Mouse (Mus musculus): Measurements from ENCODE around the gene Mrpl46.
A peak's percentile ranks its signal among the peaks of the same experiment; 100 is the strongest.

Gene Mrpl46

GRCm38 (mm10) chr7:78767929-78768531 is 15.3 kb downstream of the Mrpl46 start:
- DNase-seq (ENCODE audit: low spot score in 2 of 2): no peak

DNA sequence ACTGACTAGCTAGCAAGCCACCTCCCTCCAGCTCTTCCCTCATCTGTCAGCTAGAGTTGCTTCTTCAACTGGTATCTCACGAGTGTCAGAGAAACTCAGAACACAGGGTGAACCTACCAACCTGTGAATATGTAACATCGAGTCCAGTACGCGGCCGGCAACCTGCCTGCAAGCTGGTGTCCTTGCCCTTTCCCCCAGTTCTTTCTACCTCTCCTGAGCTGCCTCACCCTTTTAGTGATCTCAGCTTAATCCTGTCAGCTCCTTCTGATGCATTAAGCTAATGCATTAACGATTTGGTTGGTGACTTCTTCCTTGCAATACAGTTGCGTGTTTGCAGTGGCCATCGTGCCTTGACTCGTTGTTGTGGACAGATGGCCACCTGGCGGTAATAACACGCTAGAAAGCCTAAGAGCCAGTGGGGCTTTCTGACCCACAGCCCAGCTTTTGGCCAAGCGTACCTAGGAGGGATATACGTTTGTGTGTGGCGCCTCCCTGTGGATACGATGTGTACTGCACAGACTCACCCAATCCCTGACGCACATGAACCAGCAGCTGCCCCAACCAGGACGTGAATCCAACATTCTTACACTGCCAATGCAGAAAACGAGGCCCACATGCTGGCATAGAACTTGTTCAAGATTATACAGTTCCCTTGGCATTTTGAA is 17.2 kb downstream of the Mrpl46 start:
- peak; percentile 11 to 39 for DNase-seq (ENCODE audit: low spot score in 2 of 2)

DNA sequence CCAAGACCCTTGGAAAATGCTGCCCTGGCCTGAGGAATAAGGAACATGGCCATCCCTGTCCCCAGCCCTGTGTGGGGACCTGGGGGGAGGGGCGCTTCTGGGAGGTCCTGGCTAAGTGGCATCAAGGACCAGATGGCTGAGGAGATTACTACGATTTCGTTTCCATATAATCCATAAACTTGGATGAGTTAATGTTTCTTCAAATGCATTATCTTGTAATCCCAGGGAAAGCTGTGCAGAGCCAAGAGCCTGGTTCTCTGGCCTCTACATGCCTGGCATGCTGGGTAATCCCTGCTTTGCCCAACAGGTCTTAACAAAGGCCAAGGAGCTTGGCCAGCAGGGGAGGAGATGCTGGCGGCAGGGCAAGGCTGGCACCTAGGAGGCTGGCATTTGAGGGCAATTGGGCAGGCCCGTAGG is 18.1 kb downstream of the Mrpl46 start:
- no peak for DNase-seq (ENCODE audit: low spot score in 2 of 2)

DNA sequence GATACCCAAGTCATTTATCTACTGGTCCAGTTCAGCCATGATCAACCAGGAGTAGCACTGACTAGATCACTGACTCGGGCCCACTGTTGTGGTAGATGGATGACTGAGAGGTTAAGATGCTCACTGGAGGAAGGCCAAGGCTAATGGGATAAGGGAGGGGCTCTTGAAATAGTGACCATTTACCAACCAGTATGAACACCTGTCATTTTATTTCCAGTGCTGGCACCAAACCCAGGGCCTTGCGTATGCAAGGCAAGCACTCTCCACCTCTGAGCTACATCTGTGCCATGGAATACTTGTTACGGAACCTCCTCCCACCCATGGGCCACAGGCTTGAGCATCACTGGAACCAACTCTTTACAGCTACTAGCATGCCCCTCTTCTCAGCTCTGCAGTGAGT is 19.5 kb downstream of the Mrpl46 start:
- DNase-seq (ENCODE audit: low spot score in 2 of 2): no peak

GRCm38 (mm10) chr7:78754458-78755000 is 28.8 kb downstream of the Mrpl46 start:
- no peak for DNase-seq (ENCODE audit: low spot score in 2 of 2)

GRCm38 (mm10) chr7:78753752-78754457 is 29.4 kb downstream of the Mrpl46 start:
- no peak for DNase-seq (ENCODE audit: low spot score in 2 of 2)

GRCm38 (mm10) chr7:78752961-78753360 is 30.4 kb downstream of the Mrpl46 start:
- no peak for DNase-seq (ENCODE audit: low spot score in 2 of 2)

DNA sequence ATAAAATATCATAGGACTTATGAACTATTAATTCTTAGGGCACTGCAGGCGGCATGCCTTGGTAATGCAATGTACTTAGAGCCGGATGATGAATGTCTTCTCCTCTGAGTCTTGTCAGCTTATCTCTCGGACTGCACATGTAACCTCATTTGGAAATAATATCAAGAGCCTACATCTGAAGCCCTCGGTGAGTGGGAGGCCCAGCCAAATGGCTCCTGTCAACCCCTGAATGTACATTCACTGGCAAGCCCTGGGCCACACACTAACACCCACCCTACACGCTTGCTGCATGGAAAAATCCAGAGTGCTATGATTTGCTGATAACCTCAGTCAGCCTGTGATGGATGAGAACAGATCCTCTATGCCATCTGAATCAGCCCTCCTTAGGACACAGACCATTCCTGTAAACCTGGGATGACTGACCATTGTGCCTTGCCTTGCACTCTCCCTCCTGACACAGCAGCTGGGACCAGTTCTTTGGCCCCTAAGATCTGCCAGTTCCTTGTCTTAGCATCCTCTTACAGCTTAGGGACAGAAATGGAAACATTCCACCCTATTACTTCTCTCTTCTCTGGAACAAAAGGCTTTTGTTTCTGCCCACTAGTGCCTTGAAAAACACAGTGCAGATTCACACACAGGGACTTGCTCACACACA is 39.5 kb downstream of the Mrpl46 start:
- DNase-seq (ENCODE audit: low spot score in 2 of 2): no peak

- DNase-seq (ENCODE audit: low spot score in 2 of 2): no peak
Measured at GRCm38 (mm10) chr7:78739351-78740000, 43.9 kb downstream of the Mrpl46 start.

DNA sequence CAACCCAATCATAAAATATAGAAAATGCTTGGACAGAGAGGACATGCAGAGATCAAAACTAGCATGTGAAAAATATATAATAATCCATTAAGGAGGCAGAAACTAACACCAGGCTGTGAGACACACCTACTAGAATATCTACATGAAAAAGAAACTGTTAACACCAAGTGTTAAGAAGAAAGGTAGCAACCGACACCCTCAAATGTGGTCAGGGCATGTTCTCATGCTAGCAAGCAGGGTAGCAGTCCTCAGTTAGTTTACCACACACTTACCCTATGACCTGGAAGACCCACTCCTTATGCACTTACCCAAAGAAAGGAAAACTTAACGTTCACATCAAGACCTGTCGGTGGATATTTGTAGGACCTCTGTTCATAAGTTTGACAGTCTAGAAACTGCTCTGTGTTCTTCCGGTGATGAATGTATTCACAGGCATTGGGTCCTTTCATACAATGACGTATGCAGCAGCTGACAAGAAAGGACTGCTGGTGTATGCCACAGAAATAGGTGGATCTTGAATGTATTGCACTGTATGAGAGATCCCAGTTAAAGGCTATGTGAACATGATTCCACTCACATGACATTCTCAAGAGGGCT is 45.6 kb downstream of the Mrpl46 start, which contains the start of gene Ntrk3:
Gene Ntrk3, minus strand, starts transcription at position 399 of the 597 bp plus-strand sequence.
- no peak for DNase-seq (ENCODE audit: low spot score in 2 of 2)

GRCm38 (mm10) chr7:78737196-78737595 is 46.1 kb downstream of the Mrpl46 start:
- DNase-seq (ENCODE audit: low spot score in 2 of 2): no peak

- DNase-seq (ENCODE audit: low spot score in 2 of 2): no peak
Measured at GRCm38 (mm10) chr7:78731391-78731790, 51.9 kb downstream of the Mrpl46 start.
